Mouse (Mus musculus): ENCODE results near the gene 1700109H08Rik.

DNA sequence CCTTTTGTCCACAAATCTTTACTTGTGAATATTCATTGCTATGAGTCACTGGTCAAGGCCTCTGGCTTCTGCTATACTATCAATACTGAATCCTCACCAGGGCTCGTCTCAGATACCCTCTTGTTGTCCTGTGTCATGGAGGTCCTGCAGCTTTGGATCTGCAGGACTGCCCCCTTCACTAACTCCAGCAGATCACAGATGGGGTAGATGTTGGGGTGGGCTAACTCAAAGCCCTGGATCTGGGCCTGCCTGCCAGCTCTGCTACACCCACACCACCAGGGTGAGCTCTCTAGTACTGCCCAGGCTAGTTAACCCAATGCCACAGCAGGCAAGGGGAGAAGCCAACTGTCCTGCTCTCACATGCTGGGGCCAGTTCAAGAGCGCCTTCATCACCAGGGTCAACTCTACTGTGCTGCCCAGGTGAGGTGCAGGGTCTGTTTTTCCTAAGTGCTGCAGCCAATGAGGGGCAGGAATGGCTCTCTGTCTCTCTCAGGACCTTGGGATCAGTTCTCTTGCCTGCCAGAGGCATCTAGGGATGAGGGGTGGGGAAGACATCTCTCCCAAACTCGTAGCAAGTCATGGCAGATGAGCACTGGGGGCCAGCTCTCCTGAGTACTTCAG lies 34.7 kb upstream of the 1700109H08Rik start:
- TF ChIP-seq TAL1 (IDR thresholded peaks at IDR 0.05; ENCODE audit: low read length) (no peak), GATA1 (IDR thresholded peaks at IDR 0.05; ENCODE audit: low read length) (no peak)

Data from erythroblast, embryonic 14.5 days (primary cell).